Mouse (Mus musculus): Measurements from ENCODE around the gene Actl11.

Gene Actl11

GRCm38 (mm10) chr9:107961351-107961762 is 33.1 kb downstream of the Actl11 start:
- no peak for DNase-seq (ENCODE audit: extremely low read depth, low read depth)

DNA sequence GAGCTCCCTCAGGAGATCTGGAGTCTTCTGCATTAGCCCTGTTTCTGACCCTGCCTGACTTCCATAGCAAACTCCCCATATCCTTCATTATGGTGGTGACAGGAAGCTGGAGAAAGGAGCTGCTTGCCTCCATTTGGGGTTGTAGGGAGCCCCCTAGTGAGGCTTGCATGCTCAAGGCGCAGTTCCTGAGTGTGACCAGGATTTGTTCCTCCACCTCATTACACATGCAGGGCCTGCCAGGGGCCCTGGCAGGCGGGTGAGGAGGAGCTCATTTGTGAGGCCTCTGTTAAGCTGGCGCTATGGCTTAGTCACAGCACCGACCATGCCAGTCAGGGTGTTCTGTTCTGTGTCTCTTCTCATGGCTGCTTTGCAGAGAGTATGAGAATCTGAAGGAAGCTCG is 33.6 kb downstream of the Actl11 start:
- DNase-seq (ENCODE audit: extremely low read depth, low read depth), result no peak

DNA sequence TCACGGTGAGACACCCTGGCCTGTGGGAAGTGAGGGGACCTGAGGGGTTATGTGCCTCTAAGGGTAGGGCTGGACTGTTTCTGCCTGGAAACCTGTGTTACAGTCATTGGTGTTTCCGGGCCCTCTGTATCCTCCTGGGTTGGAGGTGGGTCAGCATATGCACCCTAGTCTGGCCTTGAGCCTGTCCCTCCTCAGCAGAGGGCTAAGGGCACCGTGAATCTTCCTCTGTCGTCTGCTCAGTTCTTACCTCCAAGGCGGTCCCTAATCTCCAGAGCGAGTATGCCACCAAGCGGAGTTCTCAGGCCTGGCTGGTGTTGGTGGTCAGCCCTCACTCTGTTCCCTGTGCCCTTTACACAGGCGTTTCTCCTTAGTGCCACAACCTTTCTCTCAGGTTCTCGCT is 34.6 kb downstream of the Actl11 start:
- no peak for DNase-seq (ENCODE audit: extremely low read depth, low read depth)

GRCm38 (mm10) chr9:107963700-107964099 is 35.4 kb downstream of the Actl11 start:
- peak; percentile 51 for DNase-seq (ENCODE audit: extremely low read depth, low read depth)

DNA sequence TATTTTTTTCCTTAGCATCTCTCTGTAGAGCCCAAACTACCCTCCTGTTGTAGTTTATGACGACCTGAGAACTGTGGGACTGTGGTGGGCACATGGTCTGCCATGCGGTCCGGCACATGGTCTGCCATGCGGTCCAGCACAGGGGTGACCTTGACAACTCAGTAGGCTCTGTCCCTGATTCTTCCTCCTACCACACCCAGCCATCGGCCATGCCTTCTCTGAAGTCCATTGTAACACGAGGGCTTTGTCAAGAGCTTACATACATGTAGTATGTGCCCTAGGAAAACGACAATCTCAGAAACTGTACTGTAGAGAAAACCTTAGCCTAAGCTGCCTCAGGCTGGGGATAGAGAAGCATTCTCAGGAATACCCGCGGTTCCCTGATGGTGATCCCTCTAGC is 36.4 kb downstream of the Actl11 start:
- no peak for DNase-seq (ENCODE audit: extremely low read depth, low read depth)

DNA sequence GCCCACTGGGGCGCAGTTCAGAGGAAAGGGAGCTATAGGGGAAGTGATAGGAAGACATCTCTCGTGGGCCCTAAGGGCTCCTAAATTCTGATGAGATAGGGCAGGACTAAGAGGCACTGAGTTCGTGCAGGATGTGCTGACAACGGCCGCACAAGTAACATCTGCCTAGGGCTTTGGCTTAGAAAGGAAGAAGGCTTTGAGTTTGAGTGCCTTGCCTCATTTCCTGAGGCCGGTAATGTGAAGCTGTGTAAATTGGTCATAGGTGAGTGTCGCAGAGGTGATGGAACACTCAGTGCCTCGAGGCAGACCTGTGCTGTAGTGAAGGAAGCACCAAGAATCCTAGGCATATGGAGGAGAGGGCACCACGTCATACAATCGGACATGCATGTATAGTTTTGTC is 38.4 kb downstream of the Actl11 start:
- DNase-seq (ENCODE audit: extremely low read depth, low read depth), result no peak

DNA sequence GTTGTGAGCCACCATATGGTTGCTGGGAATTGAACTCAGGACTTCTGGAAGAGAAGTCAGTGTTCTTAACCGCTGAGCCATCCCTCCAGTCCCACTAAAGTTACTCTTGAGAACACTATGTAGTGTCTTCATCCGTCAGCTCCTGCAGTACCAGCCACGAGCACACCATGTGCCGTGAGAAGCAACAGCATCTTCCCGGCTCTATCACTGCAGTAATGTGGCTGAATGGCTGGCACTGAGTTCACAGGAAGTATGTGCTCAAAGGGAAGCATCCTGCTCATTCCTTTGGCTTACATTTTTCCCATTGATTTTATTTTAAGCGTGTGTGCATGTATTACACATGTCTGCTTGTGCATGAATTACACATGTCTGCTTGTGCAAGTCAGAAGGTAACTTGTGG is 39.2 kb downstream of the Actl11 start:
- no peak for DNase-seq (ENCODE audit: extremely low read depth, low read depth)

- DNase-seq (ENCODE audit: extremely low read depth, low read depth), result no peak
Observed at GRCm38 (mm10) chr9:107968531-107968930, 40.3 kb downstream of the Actl11 start.

DNA sequence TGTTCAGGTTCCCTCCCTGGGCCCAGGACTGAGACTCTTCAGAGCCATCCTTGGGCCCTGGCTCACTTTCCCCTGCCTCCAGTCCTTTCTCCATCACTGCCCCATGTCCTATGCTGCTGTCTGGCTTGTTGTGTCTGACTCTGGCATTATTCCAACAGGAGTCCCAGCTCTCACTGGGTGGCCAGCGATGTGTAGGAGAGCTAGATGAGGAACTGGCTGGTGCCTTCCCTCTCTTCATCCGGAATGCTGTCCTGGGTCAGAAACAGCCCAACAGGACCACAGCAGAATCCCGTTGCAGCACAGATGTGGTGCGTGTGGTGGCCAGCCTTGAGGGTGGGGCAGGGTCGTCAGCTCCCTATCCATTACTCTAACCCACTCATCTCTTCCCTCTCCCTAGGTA is 42.0 kb downstream of the Actl11 start:
- DNase-seq (ENCODE audit: extremely low read depth, low read depth), result no peak

- DNase-seq (ENCODE audit: extremely low read depth, low read depth), result peak; percentile 99
Observed at GRCm38 (mm10) chr9:107971690-107972541, 43.6 kb downstream of the Actl11 start.

DNA sequence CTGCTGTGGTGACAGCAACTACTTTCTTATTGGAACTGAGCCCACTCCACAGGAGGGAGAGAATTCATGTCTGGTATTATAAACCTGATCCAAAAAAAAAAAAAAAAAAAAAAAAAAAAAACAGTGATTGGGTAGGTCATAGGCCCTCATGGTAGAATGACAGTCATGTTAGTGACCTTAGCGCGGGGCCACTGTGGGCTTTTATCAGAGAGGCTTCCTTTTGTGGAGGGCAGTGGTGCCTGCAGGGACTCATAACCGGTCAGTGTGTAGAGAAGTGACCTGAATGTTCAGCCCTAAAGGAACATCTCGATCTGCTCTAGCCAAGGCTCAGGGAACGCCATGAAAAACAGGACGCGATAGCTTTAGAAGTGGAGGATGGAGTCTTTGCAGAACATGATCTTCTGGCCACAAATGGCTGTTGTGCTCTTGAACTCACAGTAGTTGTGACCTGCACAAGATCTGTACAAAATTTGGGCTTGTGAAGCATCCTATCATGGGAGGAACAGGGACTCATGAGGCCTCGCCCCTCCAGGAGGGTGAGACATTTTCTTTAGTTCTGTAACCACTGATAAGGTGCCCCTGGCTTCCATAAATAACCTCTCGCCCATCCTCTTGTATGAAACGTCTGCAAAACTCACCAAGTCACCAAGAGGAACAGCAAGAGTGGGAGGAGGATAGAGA is 46.4 kb downstream of the Actl11 start:
- DNase-seq (ENCODE audit: extremely low read depth, low read depth), result peak; percentile 90

- peak; percentile 98 for DNase-seq (ENCODE audit: extremely low read depth, low read depth)
Observed at GRCm38 (mm10) chr9:107975399-107976386, 47.4 kb downstream of the Actl11 start, which contains the start of gene Uba7. Gene Uba7, plus strand, starts transcription at chr9:107975505.

DNA sequence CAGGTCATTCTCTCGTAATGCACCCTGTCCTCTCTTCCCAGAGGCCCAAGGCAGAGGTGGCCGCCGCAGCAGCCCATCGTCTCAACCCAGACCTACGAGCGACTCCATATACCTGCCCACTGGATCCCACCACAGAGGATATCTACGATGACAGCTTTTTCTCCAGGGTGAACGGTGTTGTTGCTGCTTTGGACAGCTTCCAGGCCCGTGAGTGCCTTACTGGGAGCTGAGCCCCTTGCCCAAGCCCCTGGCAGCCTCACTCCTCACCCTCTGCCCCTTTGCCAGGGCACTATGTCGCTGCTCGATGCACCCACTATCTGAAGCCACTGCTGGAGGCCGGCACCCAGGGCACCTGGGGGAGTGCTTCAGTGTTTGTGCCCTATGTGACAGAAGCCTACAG is 50.5 kb downstream of the Actl11 start:
- DNase-seq (ENCODE audit: extremely low read depth, low read depth), result no peak

All from MEL-GATA-1-ER (cell line).